Mouse (Mus musculus) monocyte, adult 2 months (primary cell): ENCODE data around the gene Gosr2.

ENCODE experiments used
- DNase-seq, 2 experiments: peaks; one replicate each; pipeline ENCODE4 v3.0.0; 2022; ENCODE audit warnings: low spot score in 2 of 2, low read depth in 1 of 2

Gosr2 gene

GRCm38 (mm10) chr11:103697565-103698176 lies at the start of gene Gosr2:
TSS of gene Gosr2 (minus strand) at chr11:103697898.
- DNase-seq: peak; percentile 79 to 90

GRCm38 (mm10) chr11:103735046-103735781 lies 37.5 kb upstream of the Gosr2 start:
- no peak for DNase-seq

- DNase-seq: no peak
These were observed 36.8 kb upstream of the Gosr2 start for GRCm38 (mm10) chr11:103734411-103735045.

- DNase-seq: no peak
These were observed 36.3 kb upstream of the Gosr2 start for GRCm38 (mm10) chr11:103733961-103734360.

GRCm38 (mm10) chr11:103733069-103733468 lies 35.4 kb upstream of the Gosr2 start:
- no peak for DNase-seq

GRCm38 (mm10) chr11:103732306-103732705 lies 34.6 kb upstream of the Gosr2 start:
- no peak for DNase-seq

GRCm38 (mm10) chr11:103731594-103731993 lies 33.9 kb upstream of the Gosr2 start:
- no peak for DNase-seq

GRCm38 (mm10) chr11:103729282-103729985 lies 31.7 kb upstream of the Gosr2 start:
- no peak for DNase-seq

- DNase-seq: no peak
These were observed 26.7 kb upstream of the Gosr2 start for GRCm38 (mm10) chr11:103724331-103724771.

GRCm38 (mm10) chr11:103722040-103722481 lies 24.4 kb upstream of the Gosr2 start:
- no peak for DNase-seq

GRCm38 (mm10) chr11:103721468-103722039 lies 23.9 kb upstream of the Gosr2 start:
- DNase-seq: no peak

- DNase-seq: no peak
These were observed 21.7 kb upstream of the Gosr2 start for GRCm38 (mm10) chr11:103719436-103719835.

GRCm38 (mm10) chr11:103716971-103717370 lies 19.3 kb upstream of the Gosr2 start:
- no peak for DNase-seq

GRCm38 (mm10) chr11:103714074-103714473 lies 16.4 kb upstream of the Gosr2 start:
- DNase-seq: no peak

GRCm38 (mm10) chr11:103711851-103712587 lies 14.3 kb upstream of the Gosr2 start:
- DNase-seq: no peak

GRCm38 (mm10) chr11:103709982-103710381 lies 12.3 kb upstream of the Gosr2 start:
- DNase-seq: no peak

GRCm38 (mm10) chr11:103707005-103707404 lies 9.3 kb upstream of the Gosr2 start:
- no peak for DNase-seq

GRCm38 (mm10) chr11:103698226-103698625 lies 528 bp upstream of the Gosr2 start:
- no peak for DNase-seq

- DNase-seq: peak in 1 of 2 experiments; percentile 18
These were observed 690 bp downstream of the Gosr2 start for GRCm38 (mm10) chr11:103696851-103697564.

- DNase-seq: no peak
These were observed 4.5 kb downstream of the Gosr2 start for GRCm38 (mm10) chr11:103693241-103693640.
